Mouse (Mus musculus) hindbrain, embryonic 16.5 days (tissue): Measurements from ENCODE around the gene Chrna3. TPM values are rescaled to one million over a fixed set of nuclear protein-coding genes. Genes with fewer than 3 reads are reported as not detected.
A peak's percentile ranks its signal among the peaks of the same experiment; 100 is the strongest.

Source experiments
- ATAC-seq: fragments of 200-750 bp; cut with Nextera tagmentation; 2 replicates; pipeline ENCODE4 v1.8.0; 2017; ENCODE audit warnings: moderate TSS enrichment, moderate library complexity
- H3K27ac ChIP-seq: fragments of 300-500 bp; sonication (generic); 2 replicates; pipeline ENCODE4 v1.5.1; 2014; ENCODE audit warnings: low read depth, mild to moderate bottlenecking, control low read depth, low read length, moderate library complexity
- H3K27me3 ChIP-seq: fragments of 300-500 bp; sonication (generic); replicated peaks from 2 replicates; pipeline ENCODE4 v1.6.1; 2014; ENCODE audit warnings: low read length; ENCODE audit not compliant: control insufficient read depth, insufficient read depth
- H3K36me3 ChIP-seq: fragments of 300-500 bp; sonication (generic); 2 replicates; pipeline ENCODE4 v1.6.1; 2014; ENCODE audit warnings: mild to moderate bottlenecking, low read length, moderate library complexity, mixed read lengths; ENCODE audit not compliant: control insufficient read depth, insufficient read depth
- H3K4me1 ChIP-seq: fragments of 300-500 bp; sonication (generic); 2 replicates; pipeline ENCODE4 v1.6.1; 2014; ENCODE audit warnings: low read depth, low read length; ENCODE audit not compliant: control insufficient read depth, insufficient read depth
- H3K4me2 ChIP-seq: fragments of 300-500 bp; sonication (generic); 2 replicates; pipeline ENCODE4 v1.6.1; 2014; ENCODE audit warnings: mild to moderate bottlenecking, low read length, control low read depth, moderate library complexity
- H3K4me3 ChIP-seq: fragments of 300-500 bp; sonication (generic); 2 replicates; pipeline ENCODE4 v1.5.1; 2014; ENCODE audit warnings: mild to moderate bottlenecking, low read length, control low read depth, moderate library complexity
- H3K9ac ChIP-seq: fragments of 300-500 bp; sonication (generic); 2 replicates; pipeline ENCODE4 v1.6.1; 2014; ENCODE audit warnings: low read depth, mild to moderate bottlenecking, control low read depth, low read length, moderate library complexity
- H3K9me3 ChIP-seq: fragments of 300-500 bp; sonication (generic); 2 replicates; pipeline ENCODE4 v1.6.1; 2014; ENCODE audit warnings: mild to moderate bottlenecking, low read length, moderate library complexity; ENCODE audit not compliant: control insufficient read depth
- WGBS: fragments of 180-500 bp; shearing (Covaris S2); extraction: QIAGEN DNeasy Blood & Tissue Kit; methylation state at CpG from one replicate; pipeline ENCODE4 v1.1.7; 2014; 5-methylcytosine and 5-hydroxymethylcytosine counted together
- polyA plus RNA-seq: library from polyadenylated mRNA; unstranded; fragments of >200 nt; fragmentation: Nextera tagmentation; extraction: Ambion mirVana; gene quantifications from 2 replicates; pipeline ENCODE4 v1.2.1, GENCODE M21; 2015

The Chrna3 gene
- polyA plus RNA-seq, 1 experiment from 2014 or later, result 18.8 TPM

- no peaks in the 10 kb centered on the region for H3K27me3 ChIP-seq
- 0 out of 2 replicates have a peak, but pooled peaks cover 2% of the 10 kb centered on the region for H3K36me3 ChIP-seq
- no peaks in the 10 kb centered on the region for H3K9me3 ChIP-seq
- H3K9ac ChIP-seq, result no peak overlapping the region
- no peak overlapping the region for H3K27ac ChIP-seq
- H3K4me1 ChIP-seq, result no peaks in the 10 kb centered on the region
- H3K4me3 ChIP-seq, result no peak overlapping the region
- no peak for ATAC-seq
- WGBS, result 55% methylated on average over 6 of the region's 6 CpGs
- H3K4me2 ChIP-seq, result no peak overlapping the region
Measured at GRCm38 (mm10) chr9:55010588-55011350, 15.6 kb downstream of the Chrna3 start.

- Histone ChIP-seq H3K27me3 (no peaks in the 10 kb centered on the region), H3K9ac (no peak overlapping the region), H3K4me1 (no peaks in the 10 kb centered on the region), H3K9me3 (no peaks in the 10 kb centered on the region), H3K36me3 (no peaks in the 10 kb centered on the region), H3K27ac (no peak overlapping the region), H3K4me3 (no peak overlapping the region), H3K4me2 (no peak overlapping the region)
- ATAC-seq, result no peak
- WGBS, result 86% methylated on average over 2 of the region's 2 CpGs
Measured at GRCm38 (mm10) chr9:55009692-55010091, 16.7 kb downstream of the Chrna3 start.

- H3K27ac ChIP-seq, result no peak overlapping the region
- H3K4me1 ChIP-seq, result no peaks in the 10 kb centered on the region
- H3K9me3 ChIP-seq, result no peaks in the 10 kb centered on the region
- H3K9ac ChIP-seq, result no peak overlapping the region
- H3K4me3 ChIP-seq, result no peak overlapping the region
- H3K4me2 ChIP-seq, result no peak overlapping the region
- WGBS, result 50% methylated on average over 4 of the region's 4 CpGs
- ATAC-seq, result no peak
- H3K27me3 ChIP-seq, result no peaks in the 10 kb centered on the region
- no peaks in the 10 kb centered on the region for H3K36me3 ChIP-seq
Measured at GRCm38 (mm10) chr9:55003609-55004008, 22.8 kb downstream of the Chrna3 start.

- H3K4me1 ChIP-seq, result no peaks in the 10 kb centered on the region
- no peak for ATAC-seq
- H3K27me3 ChIP-seq, result no peaks in the 10 kb centered on the region
- no peak overlapping the region for H3K4me2 ChIP-seq
- no peak overlapping the region for H3K4me3 ChIP-seq
- 86% methylated on average over 3 of the region's 3 CpGs for WGBS
- H3K36me3 ChIP-seq, result no peaks in the 10 kb centered on the region
- no peaks in the 10 kb centered on the region for H3K9me3 ChIP-seq
- H3K27ac ChIP-seq, result no peak overlapping the region
- no peak overlapping the region for H3K9ac ChIP-seq
Measured at GRCm38 (mm10) chr9:54995645-54996044, 30.7 kb downstream of the Chrna3 start.

GRCm38 (mm10) chr9:54994381-54994780, 32.0 kb downstream of the Chrna3 start:
- WGBS, result 38% methylated on average over 3 of the region's 3 CpGs
- no peak overlapping the region for H3K27ac ChIP-seq
- H3K9me3 ChIP-seq, result no peaks in the 10 kb centered on the region
- no peak overlapping the region for H3K4me3 ChIP-seq
- no peak overlapping the region for H3K4me2 ChIP-seq
- no peaks in the 10 kb centered on the region for H3K27me3 ChIP-seq
- no peaks in the 10 kb centered on the region for H3K4me1 ChIP-seq
- ATAC-seq, result no peak
- H3K9ac ChIP-seq, result no peak overlapping the region
- no peaks in the 10 kb centered on the region for H3K36me3 ChIP-seq

- H3K4me1 ChIP-seq, result no peaks in the 10 kb centered on the region
- no peak overlapping the region for H3K27ac ChIP-seq
- H3K9ac ChIP-seq, result no peak overlapping the region
- ATAC-seq, result no peak
- WGBS, result 80% methylated on average over 3 of the region's 3 CpGs
- H3K9me3 ChIP-seq, result no peaks in the 10 kb centered on the region
- no peak overlapping the region for H3K4me3 ChIP-seq
- no peaks in the 10 kb centered on the region for H3K27me3 ChIP-seq
- H3K36me3 ChIP-seq, result no peaks in the 10 kb centered on the region
- H3K4me2 ChIP-seq, result no peak overlapping the region
Measured at GRCm38 (mm10) chr9:54990362-54990761, 36.0 kb downstream of the Chrna3 start.

- Histone ChIP-seq H3K36me3 (no peaks in the 10 kb centered on the region), H3K9me3 (no peaks in the 10 kb centered on the region), H3K4me2 (peak overlapping the region; percentile 95), H3K4me3 (peak overlapping the region; percentile 69), H3K9ac (no peak overlapping the region), H3K27me3 (peaks cover 2% of the 10 kb centered on the region), H3K27ac (no peak overlapping the region), H3K4me1 (peaks cover 11% of the 10 kb centered on the region)
- WGBS, result 6% methylated on average over 7 of the region's 7 CpGs
- no peak for ATAC-seq
Measured at GRCm38 (mm10) chr9:54982401-54982800, 44.0 kb downstream of the Chrna3 start.

- ATAC-seq, result peak; percentile 89
- Histone ChIP-seq H3K9ac (peak overlapping the region; percentile 70), H3K4me1 (peaks cover 11% of the 10 kb centered on the region), H3K27ac (peak overlapping the region; percentile 26; the same call in 1 of the 2 replicates), H3K36me3 (no peaks in the 10 kb centered on the region), H3K4me2 (peak overlapping the region; percentile 95), H3K27me3 (peaks cover 2% of the 10 kb centered on the region), H3K4me3 (peak overlapping the region; percentile 69), H3K9me3 (no peaks in the 10 kb centered on the region)
- WGBS, result under 1% methylated on average over 73 of the region's 85 CpGs
Measured at GRCm38 (mm10) chr9:54981291-54982191, 44.8 kb downstream of the Chrna3 start.

- no peaks in the 10 kb centered on the region for H3K9me3 ChIP-seq
- peak within 1 kb of the TSS; percentile 70 for H3K9ac ChIP-seq
- peaks cover 11% of the 10 kb centered on the region for H3K4me1 ChIP-seq
- peaks cover 2% of the 10 kb centered on the region for H3K27me3 ChIP-seq
- H3K36me3 ChIP-seq, result no peaks in the 10 kb centered on the region
- H3K4me3 ChIP-seq, result peak within 1 kb of the TSS; percentile 69
- peak within 1 kb of the TSS; percentile 95 for H3K4me2 ChIP-seq
- 34% methylated on average over 8 of the region's 8 CpGs for WGBS
- H3K27ac ChIP-seq, result peak within 1 kb of the TSS; percentile 26; the same call in 1 of the 2 replicates
- ATAC-seq, result peak; percentile 49; the same call in 1 of the 2 replicates
Measured at GRCm38 (mm10) chr9:54980674-54981073, 45.7 kb downstream of the Chrna3 start, which contains the start of gene Chrna5. Gene Chrna5 (plus strand): TSS chr9:54980880.
